Comparison of ENCODE assay signal across 1 mouse cellular context in genomic region chr7:114477884-114478283, GRCm38 (mm10).
TF ChIP-seq lines count a peak whose summit lies in the region.

No protein-coding gene starts in this region.

TF ChIP-seq in MEL, 35 proteins besides CTCF, POLR2A, EP300 and RAD21 (continued from another document):
- no peak for TF ChIP-seq JUND (IDR thresholded peaks at IDR 0.05; ENCODE audit: low read depth, low read length)
- peak; percentile 32; the same call in 1 of the 2 replicates for TF ChIP-seq TAL1 (IDR thresholded peaks at IDR 0.05; ENCODE audit: low read length)
- no peak for TF ChIP-seq MYC (IDR thresholded peaks at IDR 0.05; ENCODE audit: low read depth, low read length)
